Mouse (Mus musculus) liver, embryonic 14.5 days (tissue): ENCODE measurements around the gene Serping1. TPM values are rescaled to one million over a fixed set of nuclear protein-coding genes. Genes with fewer than 3 reads are reported as not detected.

Source experiments
- ATAC-seq: fragments of 200-750 bp; cut with Nextera tagmentation; 2 replicates; pipeline ENCODE4 v1.8.0; 2017; ENCODE audit warnings: moderate number of reproducible peaks, mild to moderate bottlenecking, moderate library complexity; ENCODE audit not compliant: insufficient read depth
- DNase-seq, 3 experiments: peaks; one replicate each; pipeline ENCODE4 v3.0.0-alpha.2; 2012 to 2013; ENCODE audit warnings: low read depth in 3 of 3, low spot score in 3 of 3
- H3K27ac ChIP-seq: fragments of 300-500 bp; sonication (generic); 2 replicates; pipeline ENCODE4 v1.5.1; 2014; ENCODE audit warnings: moderate library complexity, mild to moderate bottlenecking, control low read depth, inconsistent platforms
- H3K27me3 ChIP-seq: fragments of 300-500 bp; sonication (generic); 2 replicates; pipeline ENCODE4 v1.6.1; 2014; ENCODE audit warnings: mild to moderate bottlenecking, low read length, moderate library complexity; ENCODE audit not compliant: control insufficient read depth, insufficient read depth
- H3K36me3 ChIP-seq: fragments of 300-500 bp; sonication (generic); replicated peaks from 2 replicates; pipeline ENCODE4 v1.6.1; 2014; ENCODE audit warnings: low read depth; ENCODE audit not compliant: control insufficient read depth, insufficient read depth
- H3K4me1 ChIP-seq, 2 experiments: fragments of 200-500 bp in 1 of 2; fragments of 300-500 bp in 1 of 2; sonication (generic) in 1 of 2; replicated peaks; 2 replicates each; pipeline ENCODE4 v1.6.1; 2012 to 2014; ENCODE audit warnings: antibody characterized with exemption in 1 of 2, inconsistent platforms in 1 of 2, low read length in 1 of 2; ENCODE audit not compliant: control insufficient read depth in 2 of 2, insufficient read depth in 2 of 2
- H3K4me2 ChIP-seq: fragments of 300-500 bp; sonication (generic); 2 replicates; pipeline ENCODE4 v1.6.1; 2014; ENCODE audit warnings: low read depth, mild to moderate bottlenecking, control low read depth, moderate library complexity
- H3K4me3 ChIP-seq, 2 experiments: fragments of 200-500 bp in 1 of 2; fragments of 300-500 bp in 1 of 2; sonication (generic) in 1 of 2; 2 replicates each; pipeline ENCODE4 v1.5.1; 2012 to 2014; ENCODE audit warnings: low read depth in 2 of 2, low read length in 2 of 2, mild to moderate bottlenecking in 2 of 2, control low read depth in 1 of 2, inconsistent platforms in 1 of 2, moderate library complexity in 1 of 2; ENCODE audit not compliant: insufficient read depth in 1 of 2
- H3K9ac ChIP-seq: fragments of 300-500 bp; sonication (generic); replicated peaks from 2 replicates; pipeline ENCODE4 v1.6.1; 2014; ENCODE audit warnings: mild to moderate bottlenecking, control low read depth, moderate library complexity
- H3K9me3 ChIP-seq: fragments of 300-500 bp; sonication (generic); 2 replicates; pipeline ENCODE4 v1.6.1; 2016; ENCODE audit warnings: low read length, mixed read lengths; ENCODE audit not compliant: control insufficient read depth
- CTCF ChIP-seq: IDR thresholded peaks from 2 replicates; pipeline ENCODE4 v1.5.1; 2016; ENCODE audit warnings: antibody characterized with exemption, low read depth, control low read depth
- EP300 ChIP-seq: IDR thresholded peaks from 2 replicates; pipeline ENCODE4 v1.6.1; 2016; ENCODE audit warnings: antibody characterized with exemption, low read depth
- WGBS: fragments of 180-500 bp; shearing (Covaris S2); extraction: QIAGEN DNeasy Blood & Tissue Kit; methylation state at CpG from one replicate; pipeline ENCODE4 v1.1.7; 2014; ENCODE audit not compliant: insufficient replicate concordance; 5-methylcytosine and 5-hydroxymethylcytosine counted together
- polyA plus RNA-seq, 2 experiments: library from polyadenylated mRNA; depleted of rRNA in 1 of 2; stranded (reverse) in 1 of 2; unstranded in 1 of 2; fragments of >200 nt; fragmentation: Nextera tagmentation in 1 of 2; extraction: Ambion mirVana in 1 of 2; gene quantifications; 2 replicates each; pipeline versions ENCODE4 v1.2.1 to v1.2.3; 2012 to 2014

The Serping1 gene
- polyA plus RNA-seq, 2 experiments = 32.4 to 61.5 TPM

- ATAC-seq (peak; percentile 75), DNase-seq (peak in 1 of 3 experiments; percentile 62)
- peak within 1 kb of the TSS; percentile 72 for H3K4me3 ChIP-seq
- H3K27ac ChIP-seq = peak within 1 kb of the TSS; percentile 46
- WGBS = under 1% methylated on average over 25 of the region's 25 CpGs
- TF ChIP-seq CTCF (no peak), EP300 (no peak)
- peaks cover 3% of the 10 kb centered on the region; the same call in 1 of the 2 replicates for H3K27me3 ChIP-seq
- H3K9me3 ChIP-seq = no peaks in the 10 kb centered on the region
- peaks cover 24% of the 10 kb centered on the region for H3K36me3 ChIP-seq
- peaks cover 14 to 43% of the 10 kb centered on the region in 2 experiments for H3K4me1 ChIP-seq
- H3K4me2 ChIP-seq = peak within 1 kb of the TSS; percentile 86
- H3K9ac ChIP-seq = peak within 1 kb of the TSS; percentile 82
Measured at GRCm38 (mm10) chr2:84743561-84743960, 31.7 kb downstream of the Serping1 start, which contains the start of gene Gm19426. TSS of gene Gm19426 (minus strand) at chr2:84743655.

GRCm38 (mm10) chr2:84742451-84743283, 32.6 kb downstream of the Serping1 start:
- peaks cover 22 to 52% of the 10 kb centered on the region in 2 experiments for H3K4me1 ChIP-seq
- 6% methylated on average over 26 of the region's 26 CpGs for WGBS
- peaks cover 3% of the 10 kb centered on the region for H3K27me3 ChIP-seq
- no peaks in the 10 kb centered on the region for H3K9me3 ChIP-seq
- TF ChIP-seq CTCF (peak; percentile 11; the same call in 1 of the 2 replicates), EP300 (no peak)
- H3K27ac ChIP-seq = peak overlapping the region; percentile 46
- ATAC-seq = peak; percentile 23
- H3K9ac ChIP-seq = peak overlapping the region; percentile 82
- DNase-seq = no peak
- peak overlapping the region; percentile 86 for H3K4me2 ChIP-seq
- H3K36me3 ChIP-seq = peaks cover 33% of the 10 kb centered on the region
- H3K4me3 ChIP-seq = peak overlapping the region; percentile 72

GRCm38 (mm10) chr2:84741841-84742450, 33.3 kb downstream of the Serping1 start:
- Histone ChIP-seq H3K36me3 (peaks cover 40% of the 10 kb centered on the region), H3K9me3 (no peaks in the 10 kb centered on the region), H3K4me2 (peak overlapping the region; percentile 86), H3K27ac (peak overlapping the region; percentile 6), H3K9ac (peak overlapping the region; percentile 82), H3K4me1 (peaks cover 30 to 53% of the 10 kb centered on the region in 2 experiments), H3K27me3 (peaks cover 6% of the 10 kb centered on the region), H3K4me3 (peak overlapping the region; percentile 72)
- peak; percentile 4; the same call in 1 of the 2 replicates for ATAC-seq
- TF ChIP-seq EP300 = no peak
- TF ChIP-seq CTCF = no peak
- DNase-seq = no peak
- 38% methylated on average over 5 of the region's 5 CpGs for WGBS

GRCm38 (mm10) chr2:84740608-84741333, 34.5 kb downstream of the Serping1 start:
- peaks cover 39 to 62% of the 10 kb centered on the region in 2 experiments for H3K4me1 ChIP-seq
- TF ChIP-seq EP300 (no peak), CTCF (peak; percentile 57)
- H3K27me3 ChIP-seq = peaks cover 8% of the 10 kb centered on the region
- H3K36me3 ChIP-seq = peaks cover 52% of the 10 kb centered on the region
- ATAC-seq (no peak), DNase-seq (no peak)
- H3K27ac ChIP-seq = no peak overlapping the region
- H3K9me3 ChIP-seq = no peaks in the 10 kb centered on the region
- H3K4me3 ChIP-seq = no peak overlapping the region
- no peak overlapping the region; the same call in 1 of the 2 replicates for H3K4me2 ChIP-seq
- WGBS = 74% methylated on average over 15 of the region's 15 CpGs
- H3K9ac ChIP-seq = no peak overlapping the region
